8 mouse cellular contexts compared by ENCODE assay signal in genomic region chr12:70113351-70113750, GRCm38 (mm10). TPM values are rescaled to one million over a fixed set of nuclear protein-coding genes. Genes with fewer than 3 reads are reported as not detected.
DNase-seq lines count a peak whose midpoint lies in the region; ATAC-seq and TF ChIP-seq lines count a peak whose summit lies in the region.

Gene Nin (minus strand): TSS chr12:70113717.

- no peak for TF ChIP-seq CTCF in lung, embryonic 14.5 days (IDR thresholded peaks at IDR 0.05; ENCODE audit: low read depth)
- no peak for TF ChIP-seq CTCF in cortical plate, adult 2 months (IDR thresholded peaks at IDR 0.05; ENCODE audit: extremely low read depth, insufficient read depth, low read length)

- no peaks in the 10 kb centered on the region for H3K27me3 ChIP-seq in lung, embryonic 14.5 days (ENCODE audit: insufficient read depth, low read length)
- H3K27me3 ChIP-seq in heart, embryonic 10.5 days (ENCODE audit: insufficient read depth, poor library complexity, severe bottlenecking), result peaks cover 32% of the 10 kb centered on the region
- peaks cover 18% of the 10 kb centered on the region for H3K27me3 ChIP-seq in limb, embryonic 12.5 days

- H3K9me3 ChIP-seq in lung, embryonic 14.5 days (ENCODE audit: low read depth, low read length), result no peaks in the 10 kb centered on the region
- H3K9me3 ChIP-seq in heart, embryonic 10.5 days, result no peaks in the 10 kb centered on the region
- H3K9me3 ChIP-seq in limb, embryonic 12.5 days, result no peaks in the 10 kb centered on the region

- H3K9ac ChIP-seq in lung, embryonic 14.5 days, result no peak within 1 kb of the TSS
- H3K9ac ChIP-seq in limb, embryonic 12.5 days (replicated peaks), result no peak within 1 kb of the TSS

- no peak for ATAC-seq in lung, embryonic 14.5 days (ENCODE audit: insufficient read depth)
- no peak for ATAC-seq in limb, embryonic 12.5 days (ENCODE audit: insufficient number of reproducible peaks, insufficient read depth, low FRiP score, low TSS enrichment, low read depth)

- no peak within 1 kb of the TSS for H3K4me3 ChIP-seq in lung, embryonic 14.5 days (ENCODE audit: low read depth, low read length)
- H3K4me3 ChIP-seq in cortical plate, adult 2 months (ENCODE audit: insufficient read depth, low read length), result peak within 1 kb of the TSS; percentile 88
- H3K4me3 ChIP-seq in heart, embryonic 10.5 days, result peak within 1 kb of the TSS; percentile 98; the same call in 1 of the 2 replicates
- H3K4me3 ChIP-seq in limb, embryonic 12.5 days (replicated peaks), result 0 out of 2 replicates have a peak within 1 kb of the TSS, but pooled peaks have one; percentile 87

- no peak within 1 kb of the TSS for H3K27ac ChIP-seq in lung, embryonic 14.5 days (ENCODE audit: low read depth)
- H3K27ac ChIP-seq in cortical plate, adult 2 months (ENCODE audit: insufficient read depth, low read length), result 0 out of 2 replicates have a peak within 1 kb of the TSS, but pooled peaks have one; percentile 15
- no peak within 1 kb of the TSS for H3K27ac ChIP-seq in heart, embryonic 10.5 days
- H3K27ac ChIP-seq in limb, embryonic 12.5 days, result no peak within 1 kb of the TSS

- H3K4me1 ChIP-seq in lung, embryonic 14.5 days (ENCODE audit: insufficient read depth), result peaks cover 2% of the 10 kb centered on the region; the same call in 1 of the 2 replicates
- no peaks in the 10 kb centered on the region for H3K4me1 ChIP-seq in cortical plate, adult 2 months (ENCODE audit: control insufficient read depth, insufficient read depth, low read length)
- peaks cover 23% of the 10 kb centered on the region; the same call in 1 of the 2 replicates for H3K4me1 ChIP-seq in heart, embryonic 10.5 days
- H3K4me1 ChIP-seq in limb, embryonic 12.5 days (replicated peaks), result peaks cover 17% of the 10 kb centered on the region

- no peak for DNase-seq in lung, embryonic 14.5 days
- no peak for DNase-seq in lung, postnatal 36 days
- DNase-seq in heart, embryonic 10.5 days (ENCODE audit: low spot score), result no peak
- no peak for DNase-seq in ovary, postnatal 36 days (ENCODE audit: low spot score)
- no peak for DNase-seq in kidney, postnatal 25 days
- no peak for DNase-seq in cerebellum, postnatal 4 days (ENCODE audit: low spot score in 2 of 2)

- H3K36me3 ChIP-seq in lung, embryonic 14.5 days (ENCODE audit: insufficient read depth), result no peaks in the 10 kb centered on the region
- no peaks in the 10 kb centered on the region for H3K36me3 ChIP-seq in heart, embryonic 10.5 days
- H3K36me3 ChIP-seq in limb, embryonic 12.5 days, result no peaks in the 10 kb centered on the region

- 64% methylated on average over 11 of the region's 11 CpGs for WGBS in lung, embryonic 14.5 days
- 62% methylated on average over 11 of the region's 11 CpGs for WGBS in heart, embryonic 10.5 days
- 66% methylated on average over 11 of the region's 11 CpGs for WGBS in limb, embryonic 12.5 days

- TF ChIP-seq POLR2A in cortical plate, adult 2 months (IDR thresholded peaks at IDR 0.05; ENCODE audit: extremely low read depth, insufficient read depth, low read length), result no peak

- peak within 1 kb of the TSS; percentile 90; the same call in 1 of the 2 replicates for H3K4me2 ChIP-seq in lung, embryonic 14.5 days
- no peak within 1 kb of the TSS for H3K4me2 ChIP-seq in limb, embryonic 12.5 days

RNA-seq across cellular contexts. Expression of gene Nin, which starts in this region (rescaled TPM):
- 20.8 and 25.1 TPM in 2 replicates for polyA plus RNA-seq in lung, embryonic 14.5 days (2014; fragmentation: Nextera tagmentation; extraction: Ambion mirVana)
- 31.2 and 31.6 TPM in 2 replicates for polyA plus RNA-seq in cortical plate, adult 2 months (2012; rRNA removed)
- 5.9 and 9.1 TPM in 2 replicates for polyA plus RNA-seq in heart, embryonic 10.5 days (2016; fragmentation: Nextera tagmentation; extraction: Ambion mirVana)
- 11.4 and 12.0 TPM in 2 replicates for polyA plus RNA-seq in limb, embryonic 12.5 days (2016; fragmentation: Nextera tagmentation; extraction: Ambion mirVana)
